Mouse (Mus musculus) MEL (cell line): ENCODE data around the gene Gm32717.

ENCODE experiments used
- CTCF ChIP-seq, 3 experiments: IDR thresholded peaks in 2 of 3; conservative IDR thresholded peaks in 1 of 3; 2 replicates each; pipeline ENCODE4 v1.5.1; 2011 to 2012; ENCODE audit warnings: low read length in 3 of 3, low read depth in 2 of 3, mild to moderate bottlenecking in 2 of 3, improper control_type of control experiment in 1 of 3, inconsistent platforms in 1 of 3, mixed read lengths in 1 of 3, moderate library complexity in 1 of 3; ENCODE audit not compliant: control insufficient read depth in 1 of 3, insufficient read depth in 1 of 3, poor library complexity in 1 of 3, severe bottlenecking in 1 of 3
- E2F4 ChIP-seq: IDR thresholded peaks from 2 replicates; pipeline ENCODE4 v1.6.1; 2011; ENCODE audit warnings: low read depth, low read length, improper control_type of control experiment, borderline replicate concordance
- EP300 ChIP-seq, 2 experiments: IDR thresholded peaks; 2 replicates each; pipeline ENCODE4 v1.6.1; 2011; ENCODE audit warnings: improper control_type of control experiment in 2 of 2, low read length in 2 of 2, low read depth in 1 of 2, mild to moderate bottlenecking in 1 of 2
- MAX ChIP-seq: IDR thresholded peaks from 2 replicates; pipeline ENCODE4 v1.6.1; 2011; ENCODE audit warnings: low read length, improper control_type of control experiment
- POLR2A ChIP-seq, 2 experiments: IDR thresholded peaks; 2 replicates each; pipeline ENCODE4 v1.6.1; 2011 to 2012; ENCODE audit warnings: low read length in 2 of 2, mild to moderate bottlenecking in 2 of 2, control low read depth in 1 of 2, improper control_type of control experiment in 1 of 2, low read depth in 1 of 2, moderate library complexity in 1 of 2; ENCODE audit not compliant: control insufficient read depth in 1 of 2, insufficient read depth in 1 of 2, poor library complexity in 1 of 2
- POLR2AphosphoS5 ChIP-seq: IDR thresholded peaks from 2 replicates; pipeline ENCODE4 v1.6.1; 2012; ENCODE audit warnings: low read depth, borderline replicate concordance, mild to moderate bottlenecking, inconsistent platforms, low read length, moderate library complexity, mixed read lengths
- RCOR1 ChIP-seq: IDR thresholded peaks from 2 replicates; pipeline ENCODE4 v1.6.1; 2012; ENCODE audit warnings: low read depth, mild to moderate bottlenecking, inconsistent platforms, low read length, improper control_type of control experiment
- UBTF ChIP-seq: IDR thresholded peaks from 2 replicates; pipeline ENCODE4 v1.6.1; 2012; ENCODE audit warnings: low read depth, mild to moderate bottlenecking, inconsistent platforms, low read length, improper control_type of control experiment, moderate library complexity, borderline replicate concordance; ENCODE audit not compliant: insufficient read depth

DNA sequence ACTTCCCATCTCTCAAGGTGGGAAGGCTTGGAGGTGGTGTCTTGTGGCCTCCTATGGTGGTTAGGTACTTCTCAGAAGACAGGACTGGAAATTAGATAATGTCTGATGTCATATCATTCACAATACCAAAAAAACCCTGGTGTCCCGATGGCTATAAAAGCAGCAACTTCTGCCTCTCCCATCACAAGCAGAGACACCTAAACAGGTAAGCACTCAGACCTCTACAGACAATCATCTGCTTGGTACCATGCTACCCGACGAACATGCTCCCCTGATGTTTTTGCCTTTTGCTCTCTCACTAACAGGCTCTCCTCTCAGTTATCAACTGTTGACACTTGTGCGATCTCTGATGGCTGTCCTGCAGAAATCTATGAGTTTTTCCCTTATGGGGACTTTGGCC lies 35.9 kb downstream of the Gm32717 start, which contains the start of gene Il22:
- no peak for TF ChIP-seq POLR2AphosphoS5
- TF ChIP-seq RCOR1 = no peak
- no peak for TF ChIP-seq POLR2A (IDR thresholded peaks at IDR 0.05; ENCODE audit: control insufficient read depth in 1 of 2, insufficient read depth in 1 of 2, low read depth in 1 of 2, low read length in 2 of 2, poor library complexity in 1 of 2)
- no peak for TF ChIP-seq CTCF (IDR thresholded peaks at IDR 0.05 in 2 of 3, conservative IDR thresholded peaks at IDR 0.05 in 1 of 3; ENCODE audit: control insufficient read depth in 1 of 3, insufficient read depth in 1 of 3, low read depth in 2 of 3, low read length in 3 of 3, poor library complexity in 1 of 3, severe bottlenecking in 1 of 3)
- TF ChIP-seq EP300 (IDR thresholded peaks at IDR 0.05; ENCODE audit: low read depth in 1 of 2, low read length in 2 of 2) = no peak
- TF ChIP-seq MAX = no peak
- TF ChIP-seq UBTF = no peak
- no peak for TF ChIP-seq E2F4
